Mouse (Mus musculus) lung, adult 2 months (tissue): Measurements from ENCODE around the gene Olfr1368.

Experiments
- CTCF ChIP-seq: fragments of 200-500 bp; IDR thresholded peaks from 2 replicates; pipeline ENCODE4 v1.5.1; 2011; ENCODE audit warnings: mild to moderate bottlenecking, low read length, control low read depth; ENCODE audit not compliant: insufficient read depth
- POLR2A ChIP-seq: fragments of 200-500 bp; IDR thresholded peaks from 2 replicates; pipeline ENCODE4 v1.6.1; 2011; ENCODE audit warnings: low read depth, mild to moderate bottlenecking, control low read depth, low read length, borderline replicate concordance; ENCODE audit errors: extremely low read depth

- TF ChIP-seq POLR2A (no peak), CTCF (no peak)
Measured at GRCm38 (mm10) chr13:21158071-21158470, 12.4 kb upstream of the Olfr1368 start.
